Mouse (Mus musculus): ENCODE measurements around the gene Slc2a6. TPM values are rescaled to one million over a fixed set of nuclear protein-coding genes. Genes with fewer than 3 reads are reported as not detected.

Slc2a6 gene
- total RNA-seq, 1 experiment from 2014 or later = 2.5 TPM

DNA sequence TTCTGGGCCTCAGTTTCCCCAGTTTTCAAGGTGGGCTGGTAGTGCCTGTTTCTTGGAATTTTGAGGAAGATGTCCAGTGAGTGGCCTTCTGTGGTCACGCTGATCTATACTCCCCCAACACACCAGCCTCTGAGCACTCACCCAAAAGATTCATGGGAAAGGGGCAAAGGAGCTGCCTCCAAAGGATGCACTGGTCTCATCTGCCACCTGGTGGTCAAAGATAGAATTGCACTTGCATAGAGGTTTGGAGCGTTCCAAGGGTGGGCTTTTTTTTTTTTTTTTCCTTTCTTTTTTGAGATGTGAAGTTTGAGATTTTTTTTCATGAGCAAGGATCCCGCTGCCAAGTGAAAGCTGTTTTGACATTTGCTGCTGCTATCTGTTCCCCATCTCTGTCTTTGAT, 10.8 kb upstream of the Slc2a6 start:
- peak; percentile 66 for ATAC-seq (replicated peaks; ENCODE audit: low read depth, poor library complexity, severe bottlenecking)

DNA sequence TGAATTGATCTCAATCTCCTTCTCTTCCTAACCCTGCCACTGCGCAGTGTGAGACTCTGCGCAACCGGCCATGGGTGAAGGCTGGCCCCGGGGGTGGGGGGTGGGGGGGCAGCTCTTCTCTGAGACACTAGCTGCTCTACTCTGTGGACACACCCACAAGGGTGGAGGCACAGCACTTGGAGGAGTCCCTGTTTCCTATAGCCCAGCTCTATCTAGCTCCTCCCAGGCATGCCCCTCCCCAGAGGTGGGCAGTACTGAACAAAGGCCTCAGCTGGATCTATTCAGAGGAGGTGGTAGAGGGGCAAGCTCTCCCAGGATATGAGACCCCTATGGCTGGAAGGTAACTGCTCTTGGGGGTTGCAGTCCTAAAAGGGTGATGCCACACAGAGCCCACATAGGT, 9.2 kb upstream of the Slc2a6 start:
- no peak for ATAC-seq (replicated peaks; ENCODE audit: low read depth, poor library complexity, severe bottlenecking)

DNA sequence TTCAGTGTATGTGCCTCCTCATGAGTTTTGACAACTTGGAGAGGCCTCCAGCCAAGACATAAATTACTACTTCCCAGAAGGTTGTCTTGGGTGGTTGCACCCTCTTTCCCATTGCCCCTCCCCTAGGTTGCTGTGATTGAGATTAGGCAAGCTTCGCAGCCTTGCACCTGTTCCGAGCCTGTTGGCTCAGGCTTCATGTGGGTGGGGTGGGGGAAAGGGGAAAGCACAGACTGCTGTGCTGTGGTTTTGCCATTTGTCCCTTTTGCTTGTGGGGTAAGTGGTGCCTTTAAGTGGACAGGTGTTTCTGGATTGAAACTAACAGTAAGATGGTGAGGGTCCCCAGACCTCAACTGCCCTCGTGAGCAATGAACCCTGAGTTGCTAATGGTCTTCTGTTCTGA, 8.2 kb upstream of the Slc2a6 start:
- no peak for ATAC-seq (replicated peaks; ENCODE audit: low read depth, poor library complexity, severe bottlenecking)

DNA sequence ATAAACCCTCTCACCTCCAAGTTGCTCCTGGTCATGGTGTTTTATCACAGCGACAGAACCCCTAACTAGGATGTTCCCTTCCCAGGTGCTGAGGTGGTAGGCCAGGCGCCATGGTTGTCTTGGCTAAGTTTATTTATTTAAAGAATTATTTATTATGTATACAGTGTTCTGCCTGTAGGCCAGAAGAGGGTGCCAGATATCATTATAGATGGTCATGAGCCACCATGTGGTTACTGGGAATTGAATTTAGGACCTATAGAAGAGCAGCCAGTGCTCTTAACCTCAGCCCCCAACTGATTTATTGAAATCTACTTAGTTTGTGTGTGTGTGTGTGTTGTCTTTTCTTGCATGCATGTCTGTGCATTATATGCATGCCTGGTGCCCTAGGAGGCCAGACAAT, 4.6 kb upstream of the Slc2a6 start:
- ATAC-seq (replicated peaks; ENCODE audit: low read depth, poor library complexity, severe bottlenecking) = no peak

DNA sequence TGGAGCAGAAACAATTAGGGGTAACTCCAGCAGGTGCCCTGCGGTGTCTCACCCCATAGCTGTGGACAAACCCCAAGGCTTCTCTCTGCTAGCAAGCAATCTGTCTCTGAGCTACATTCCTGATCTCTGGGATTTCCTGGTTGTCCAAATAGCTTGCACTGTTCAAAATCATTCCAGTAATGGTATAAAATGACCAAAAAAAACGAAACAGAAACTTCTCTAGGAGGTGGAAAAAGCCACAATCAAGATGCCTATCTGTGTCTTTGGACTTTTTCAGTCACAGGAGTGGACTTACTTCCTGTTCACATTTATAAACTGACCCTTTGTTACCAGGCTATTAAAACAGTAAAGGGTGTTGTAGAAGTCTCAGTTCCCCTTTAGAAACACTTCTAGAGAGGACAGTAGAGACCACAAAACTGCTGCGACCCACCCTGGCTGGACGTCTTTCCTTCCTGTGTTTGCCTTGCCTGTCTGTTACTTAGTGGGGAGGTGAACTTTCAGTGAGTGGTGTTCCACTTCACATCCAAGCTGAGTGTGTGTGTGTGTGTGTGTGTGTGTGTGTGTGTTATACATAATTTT, 728 bp upstream of the Slc2a6 start:
- peak; percentile 48 for ATAC-seq (replicated peaks; ENCODE audit: low read depth, poor library complexity, severe bottlenecking)

DNA sequence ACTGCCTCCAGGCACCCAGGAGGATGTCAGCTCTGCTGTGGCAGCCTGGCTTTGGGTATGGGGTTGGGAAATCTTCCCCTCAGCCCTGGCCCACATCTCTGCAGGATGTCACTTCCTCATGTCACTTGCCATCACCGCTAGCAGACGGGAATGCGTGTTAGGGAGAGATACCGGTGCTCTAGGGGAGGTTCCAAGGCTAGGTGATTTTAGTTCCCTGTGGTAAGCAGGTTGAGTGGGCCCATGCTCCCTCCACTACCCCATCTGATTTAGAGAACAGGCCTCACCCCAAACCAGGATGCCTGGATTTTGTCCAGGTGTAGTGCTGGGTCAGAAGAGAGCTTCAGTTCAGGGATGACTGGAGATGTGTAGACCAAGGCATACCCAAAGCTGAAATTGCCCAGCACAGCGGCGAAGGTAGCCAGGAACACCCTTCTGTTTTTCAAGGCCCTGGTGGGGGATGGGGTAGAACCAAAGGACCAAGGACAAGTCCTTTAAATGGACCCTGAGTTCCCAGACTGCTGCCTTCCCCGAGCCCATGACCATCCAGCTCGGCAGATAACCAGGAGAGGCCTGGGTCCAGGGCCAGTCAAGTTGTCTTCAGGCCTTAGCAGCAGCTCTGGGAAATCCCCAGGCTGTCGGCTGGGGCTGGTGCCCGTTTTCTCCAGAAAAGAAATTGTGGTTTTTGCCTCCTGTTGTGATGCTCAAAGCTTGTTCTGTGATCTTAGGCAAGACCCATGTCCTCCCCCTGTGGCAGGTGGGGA, 761 bp downstream of the Slc2a6 start:
- ATAC-seq (replicated peaks; ENCODE audit: low read depth, poor library complexity, severe bottlenecking) = peak; percentile 27

GRCm38 (mm10) chr2:27026332-27026731, 1.5 kb downstream of the Slc2a6 start:
- ATAC-seq (replicated peaks; ENCODE audit: low read depth, poor library complexity, severe bottlenecking) = no peak

DNA sequence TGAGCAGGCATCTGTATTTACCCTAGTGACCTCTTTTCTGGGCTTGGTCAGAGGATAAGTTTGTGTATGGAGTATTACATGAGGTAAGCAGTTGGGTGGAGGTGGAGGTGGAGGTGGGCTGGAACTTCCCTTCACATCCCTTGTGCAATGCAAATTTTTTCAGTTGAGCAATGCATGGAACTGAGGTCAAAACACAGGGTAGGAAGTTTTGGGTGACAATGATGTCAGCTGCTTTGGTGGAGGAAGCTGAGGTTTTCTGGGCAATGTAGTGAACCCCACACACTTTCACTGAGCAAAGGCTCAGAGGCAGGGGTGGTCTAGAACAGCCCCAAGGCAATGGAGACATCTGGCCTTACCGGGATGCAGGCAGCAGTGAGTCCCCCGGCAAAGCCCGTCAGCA, 2.3 kb downstream of the Slc2a6 start:
- ATAC-seq (replicated peaks; ENCODE audit: low read depth, poor library complexity, severe bottlenecking) = peak; percentile 19

DNA sequence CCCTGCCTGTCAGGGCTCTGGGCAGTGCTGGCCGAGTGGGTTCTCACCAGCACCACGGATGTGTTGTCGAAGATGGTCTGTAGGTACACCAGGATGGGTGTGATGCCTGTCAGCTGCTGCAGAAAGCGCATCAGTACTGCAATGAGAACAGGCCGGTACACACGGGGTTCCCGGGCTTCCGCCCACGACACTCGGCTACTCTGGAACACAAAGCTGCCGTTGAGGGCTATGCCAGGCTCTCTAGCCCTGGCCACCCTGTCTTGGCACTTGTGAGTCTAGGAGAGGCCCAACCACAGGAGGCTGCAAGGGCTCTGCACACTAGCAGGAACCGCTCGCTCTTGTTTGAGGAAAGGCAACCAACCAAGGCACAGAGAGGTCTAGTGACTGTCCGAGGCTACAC, 3.7 kb downstream of the Slc2a6 start:
- ATAC-seq (replicated peaks; ENCODE audit: low read depth, poor library complexity, severe bottlenecking) = no peak

GRCm38 (mm10) chr2:27022612-27023011, 5.2 kb downstream of the Slc2a6 start:
- no peak for ATAC-seq (replicated peaks; ENCODE audit: low read depth, poor library complexity, severe bottlenecking)

GRCm38 (mm10) chr2:27021103-27021502, 6.7 kb downstream of the Slc2a6 start:
- no peak for ATAC-seq (replicated peaks; ENCODE audit: low read depth, poor library complexity, severe bottlenecking)

DNA sequence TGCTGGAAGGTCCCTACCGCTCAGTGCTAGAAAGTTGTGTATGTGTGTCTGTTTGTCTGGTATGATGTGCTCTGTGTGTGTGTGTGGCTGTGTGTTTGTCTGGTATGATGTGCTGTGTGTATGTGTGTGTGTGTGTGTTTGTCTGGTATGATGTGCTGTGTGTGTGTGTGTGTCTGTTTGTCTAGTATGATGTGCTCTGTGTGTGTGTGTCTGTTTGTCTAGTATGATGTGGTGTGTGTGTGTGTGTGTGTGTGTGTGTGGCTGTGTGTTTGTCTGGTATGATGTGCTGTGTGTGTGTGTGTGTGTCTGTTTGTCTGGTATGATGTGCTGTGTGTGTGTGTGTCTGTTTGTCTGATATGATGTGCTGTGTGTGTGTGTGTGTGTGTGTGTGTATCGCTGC, 8.3 kb downstream of the Slc2a6 start:
- ATAC-seq (replicated peaks; ENCODE audit: low read depth, poor library complexity, severe bottlenecking) = no peak

DNA sequence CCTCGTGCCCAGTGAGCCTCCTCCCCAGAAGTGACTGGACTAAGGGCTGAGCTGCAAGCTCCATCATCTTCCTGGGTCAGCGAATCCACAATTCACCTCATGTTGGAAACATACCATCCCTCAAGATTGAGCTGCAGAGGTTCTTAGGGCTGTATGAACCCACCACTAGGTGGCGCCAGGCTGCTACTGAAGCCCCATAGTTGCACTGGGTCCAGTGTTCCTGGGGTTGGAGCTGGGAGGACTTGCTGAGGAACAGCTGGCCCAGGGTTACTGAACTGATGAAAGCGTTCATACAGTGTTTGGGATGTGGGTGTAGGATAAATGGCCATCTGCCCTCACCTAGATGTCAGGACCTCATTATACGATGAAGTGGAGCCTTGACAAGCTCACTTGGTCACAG, 10.0 kb downstream of the Slc2a6 start:
- ATAC-seq (replicated peaks; ENCODE audit: low read depth, poor library complexity, severe bottlenecking) = peak; percentile 76

DNA sequence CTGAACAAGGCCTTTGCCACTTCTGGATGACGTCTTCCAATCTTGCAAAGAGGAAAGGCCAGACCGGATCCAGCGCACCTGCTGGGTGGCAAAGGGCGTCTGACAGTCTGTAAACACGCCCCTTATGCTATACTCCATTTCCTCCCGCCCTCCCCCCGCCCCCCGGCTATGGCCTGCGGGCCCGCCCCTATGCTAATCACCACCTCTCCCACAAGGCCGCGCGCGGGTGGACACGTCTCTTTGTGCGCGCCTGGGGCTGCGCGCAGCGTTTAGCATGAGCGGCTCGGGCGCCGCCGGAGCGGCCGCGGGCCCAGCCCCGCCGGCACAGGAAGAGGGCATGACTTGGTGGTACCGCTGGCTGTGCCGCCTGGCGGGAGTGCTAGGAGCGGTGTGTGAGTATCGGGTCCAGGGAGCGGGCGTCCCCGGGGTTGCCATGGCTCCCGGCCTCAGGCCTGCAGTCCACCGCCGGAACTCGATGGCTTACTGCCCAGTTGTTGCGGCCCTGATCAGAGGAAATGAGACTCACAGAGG, 18.0 kb downstream of the Slc2a6 start, which contains the start of gene Cacfd1:
TSS of gene Cacfd1 (plus strand) at position 213 of the 531 bp plus-strand sequence.
- peak; percentile 83 for ATAC-seq (replicated peaks; ENCODE audit: low read depth, poor library complexity, severe bottlenecking)

GRCm38 (mm10) chr2:27007701-27008100, 20.1 kb downstream of the Slc2a6 start:
- no peak for ATAC-seq (replicated peaks; ENCODE audit: low read depth, poor library complexity, severe bottlenecking)

- ATAC-seq (replicated peaks; ENCODE audit: low read depth, poor library complexity, severe bottlenecking) = no peak
These were observed 21.5 kb downstream of the Slc2a6 start for GRCm38 (mm10) chr2:27006255-27006654.

DNA sequence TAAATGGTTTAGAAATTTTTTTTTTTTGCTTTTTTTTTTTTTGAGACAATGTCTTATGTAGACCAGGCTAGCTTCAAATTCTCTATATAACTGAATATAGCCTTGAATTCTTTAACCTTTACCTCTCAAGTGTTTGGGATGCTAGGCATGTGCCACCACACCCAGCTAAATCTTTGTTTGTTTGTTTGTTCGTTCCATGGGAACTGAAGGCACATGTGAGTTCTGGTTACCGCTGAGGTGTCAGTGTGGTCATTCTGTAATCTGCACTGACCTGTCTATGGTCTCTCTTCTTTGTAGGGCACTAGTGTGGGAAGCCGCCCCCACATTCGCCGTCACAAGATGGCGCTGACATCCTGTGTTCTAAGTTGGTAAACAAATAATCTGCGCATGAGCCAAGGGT, 29.8 kb downstream of the Slc2a6 start:
- no peak for ATAC-seq (replicated peaks; ENCODE audit: low read depth, poor library complexity, severe bottlenecking)

DNA sequence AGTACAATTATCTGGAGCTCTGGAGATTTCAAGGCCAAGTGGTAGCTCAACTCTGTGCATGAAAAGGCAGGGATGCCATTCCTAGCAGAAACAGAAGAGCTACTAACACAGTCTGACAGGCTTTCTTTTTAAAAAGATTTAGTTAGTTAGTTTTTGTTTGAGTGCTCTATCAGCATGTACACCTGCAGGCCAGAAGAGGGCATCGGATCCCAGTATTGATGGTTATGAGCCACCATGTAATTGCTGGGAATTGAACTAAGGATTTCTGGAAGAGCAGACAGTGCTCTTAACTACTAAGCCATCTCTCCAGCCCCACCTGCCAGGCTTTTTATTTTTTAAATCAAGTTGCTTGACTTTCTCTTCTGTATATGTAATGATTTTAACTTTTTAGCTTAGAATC, 30.3 kb downstream of the Slc2a6 start:
- no peak for ATAC-seq (replicated peaks; ENCODE audit: low read depth, poor library complexity, severe bottlenecking)

GRCm38 (mm10) chr2:26993936-26994335, 33.9 kb downstream of the Slc2a6 start:
- no peak for ATAC-seq (replicated peaks; ENCODE audit: low read depth, poor library complexity, severe bottlenecking)

- no peak for ATAC-seq (replicated peaks; ENCODE audit: low read depth, poor library complexity, severe bottlenecking)
These were observed 43.2 kb downstream of the Slc2a6 start for GRCm38 (mm10) chr2:26984640-26985039.

DNA sequence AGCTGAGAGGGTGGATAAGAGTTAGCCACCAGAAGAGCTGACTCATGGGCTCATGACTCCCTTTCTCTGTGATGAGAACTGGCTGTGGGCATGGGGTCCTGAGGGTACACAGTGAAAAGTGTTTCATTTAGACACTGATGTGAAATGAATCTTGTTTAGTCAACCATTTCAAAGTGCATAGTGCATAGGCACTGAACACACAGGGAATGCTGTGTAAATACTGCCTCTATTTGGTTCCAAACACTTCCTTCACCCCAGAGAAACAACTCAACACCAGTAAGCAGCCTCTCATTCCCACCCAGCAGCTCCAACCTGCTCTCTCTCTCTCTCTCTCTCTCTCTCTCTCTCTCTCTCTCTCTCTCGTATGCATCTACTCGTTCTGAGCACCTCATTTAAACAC, 43.6 kb downstream of the Slc2a6 start:
- ATAC-seq (replicated peaks; ENCODE audit: low read depth, poor library complexity, severe bottlenecking) = no peak

- ATAC-seq (replicated peaks; ENCODE audit: low read depth, poor library complexity, severe bottlenecking) = no peak
These were observed 47.4 kb downstream of the Slc2a6 start for GRCm38 (mm10) chr2:26980361-26980760.
